Mouse (Mus musculus): Measurements from ENCODE around the gene Cd164l2. TPM values are rescaled to one million over a fixed set of nuclear protein-coding genes. Genes with fewer than 3 reads are reported as not detected.

The Cd164l2 gene
- 0.74 and 0.85 TPM in 2 replicates for polyA plus RNA-seq (2012; rRNA removed)

- no peak for DNase-seq (ENCODE audit: low read depth)
- no peak for TF ChIP-seq POLR2A (IDR thresholded peaks at IDR 0.05; ENCODE audit: borderline replicate concordance, extremely low read depth, insufficient read depth, insufficient read length, poor library complexity, severe bottlenecking)
- no peak for TF ChIP-seq CTCF (IDR thresholded peaks at IDR 0.05; ENCODE audit: borderline replicate concordance, extremely low read depth, insufficient read depth, insufficient read length)
Measured at GRCm38 (mm10) chr4:133211751-133212561, at the start of gene Cd164l2, which contains the start of gene Gpr3. Cd164l2 (plus strand) TSS chr4:133212131. Gpr3 (minus strand) TSS chr4:133212536.

GRCm38 (mm10) chr4:133162196-133162595 is 49.7 kb upstream of the Cd164l2 start:
- TF ChIP-seq POLR2A (IDR thresholded peaks at IDR 0.05; ENCODE audit: borderline replicate concordance, extremely low read depth, insufficient read depth, insufficient read length, poor library complexity, severe bottlenecking) (no peak), CTCF (IDR thresholded peaks at IDR 0.05; ENCODE audit: borderline replicate concordance, extremely low read depth, insufficient read depth, insufficient read length) (no peak)
- no peak for DNase-seq (ENCODE audit: low read depth)

- DNase-seq (ENCODE audit: low read depth): no peak
Measured at GRCm38 (mm10) chr4:133166773-133167172, 45.2 kb upstream of the Cd164l2 start.

GRCm38 (mm10) chr4:133169237-133170055 is 42.5 kb upstream of the Cd164l2 start:
- TF ChIP-seq CTCF (IDR thresholded peaks at IDR 0.05; ENCODE audit: borderline replicate concordance, extremely low read depth, insufficient read depth, insufficient read length) (no peak), POLR2A (IDR thresholded peaks at IDR 0.05; ENCODE audit: borderline replicate concordance, extremely low read depth, insufficient read depth, insufficient read length, poor library complexity, severe bottlenecking) (no peak)
- DNase-seq (ENCODE audit: low read depth): no peak

More at GRCm38 (mm10) chr4:133166773-133167172, 45.2 kb upstream of the Cd164l2 start:
- TF ChIP-seq POLR2A (IDR thresholded peaks at IDR 0.05; ENCODE audit: borderline replicate concordance, extremely low read depth, insufficient read depth, insufficient read length, poor library complexity, severe bottlenecking) (no peak), CTCF (IDR thresholded peaks at IDR 0.05; ENCODE audit: borderline replicate concordance, extremely low read depth, insufficient read depth, insufficient read length) (no peak)

- DNase-seq (ENCODE audit: low read depth): no peak
- TF ChIP-seq POLR2A (IDR thresholded peaks at IDR 0.05; ENCODE audit: borderline replicate concordance, extremely low read depth, insufficient read depth, insufficient read length, poor library complexity, severe bottlenecking): no peak
- no peak for TF ChIP-seq CTCF (IDR thresholded peaks at IDR 0.05; ENCODE audit: borderline replicate concordance, extremely low read depth, insufficient read depth, insufficient read length)
Measured at GRCm38 (mm10) chr4:133170056-133170524, 41.8 kb upstream of the Cd164l2 start.

GRCm38 (mm10) chr4:133170616-133171015 is 41.3 kb upstream of the Cd164l2 start:
- DNase-seq (ENCODE audit: low read depth): peak; percentile 70

GRCm38 (mm10) chr4:133172451-133172850 is 39.5 kb upstream of the Cd164l2 start:
- TF ChIP-seq CTCF (IDR thresholded peaks at IDR 0.05; ENCODE audit: borderline replicate concordance, extremely low read depth, insufficient read depth, insufficient read length): no peak
- TF ChIP-seq POLR2A (IDR thresholded peaks at IDR 0.05; ENCODE audit: borderline replicate concordance, extremely low read depth, insufficient read depth, insufficient read length, poor library complexity, severe bottlenecking): no peak
- no peak for DNase-seq (ENCODE audit: low read depth)

More at GRCm38 (mm10) chr4:133170616-133171015, 41.3 kb upstream of the Cd164l2 start:
- no peak for TF ChIP-seq CTCF (IDR thresholded peaks at IDR 0.05; ENCODE audit: borderline replicate concordance, extremely low read depth, insufficient read depth, insufficient read length)
- TF ChIP-seq POLR2A (IDR thresholded peaks at IDR 0.05; ENCODE audit: borderline replicate concordance, extremely low read depth, insufficient read depth, insufficient read length, poor library complexity, severe bottlenecking): no peak

GRCm38 (mm10) chr4:133174361-133174760 is 37.6 kb upstream of the Cd164l2 start:
- TF ChIP-seq POLR2A (IDR thresholded peaks at IDR 0.05; ENCODE audit: borderline replicate concordance, extremely low read depth, insufficient read depth, insufficient read length, poor library complexity, severe bottlenecking) (no peak), CTCF (IDR thresholded peaks at IDR 0.05; ENCODE audit: borderline replicate concordance, extremely low read depth, insufficient read depth, insufficient read length) (no peak)
- no peak for DNase-seq (ENCODE audit: low read depth)

- TF ChIP-seq POLR2A (IDR thresholded peaks at IDR 0.05; ENCODE audit: borderline replicate concordance, extremely low read depth, insufficient read depth, insufficient read length, poor library complexity, severe bottlenecking) (no peak), CTCF (IDR thresholded peaks at IDR 0.05; ENCODE audit: borderline replicate concordance, extremely low read depth, insufficient read depth, insufficient read length) (no peak)
Measured at GRCm38 (mm10) chr4:133175274-133175673, 36.7 kb upstream of the Cd164l2 start.

GRCm38 (mm10) chr4:133175998-133176760 is 35.8 kb upstream of the Cd164l2 start:
- DNase-seq (ENCODE audit: low read depth): peak; percentile 70
- no peak for TF ChIP-seq POLR2A (IDR thresholded peaks at IDR 0.05; ENCODE audit: borderline replicate concordance, extremely low read depth, insufficient read depth, insufficient read length, poor library complexity, severe bottlenecking)

More at GRCm38 (mm10) chr4:133175274-133175673, 36.7 kb upstream of the Cd164l2 start:
- no peak for DNase-seq (ENCODE audit: low read depth)
